Mouse (Mus musculus) forelimb bud, embryonic 11.5 days (tissue): ENCODE measurements around the gene St3gal5.

Experiments
- DNase-seq: peaks from one replicate; pipeline ENCODE4 v3.0.0-alpha.2; 2012; ENCODE audit warnings: low read depth, low spot score

Gene St3gal5

GRCm38 (mm10) chr6:72098021-72098655 lies 746 bp downstream of the St3gal5 start:
- DNase-seq, result peak; percentile 26

- no peak for DNase-seq
Observed at GRCm38 (mm10) chr6:72098691-72099090, 1.3 kb downstream of the St3gal5 start.

- no peak for DNase-seq
Observed at GRCm38 (mm10) chr6:72099281-72099680, 1.9 kb downstream of the St3gal5 start.

- DNase-seq, result no peak
Observed at GRCm38 (mm10) chr6:72100171-72100570, 2.8 kb downstream of the St3gal5 start.

GRCm38 (mm10) chr6:72100939-72101338 lies 3.5 kb downstream of the St3gal5 start:
- no peak for DNase-seq

- no peak for DNase-seq
Observed at GRCm38 (mm10) chr6:72101386-72101785, 4.0 kb downstream of the St3gal5 start.

- no peak for DNase-seq
Observed at GRCm38 (mm10) chr6:72102066-72102465, 4.7 kb downstream of the St3gal5 start.

GRCm38 (mm10) chr6:72104534-72104933 lies 7.1 kb downstream of the St3gal5 start:
- no peak for DNase-seq

GRCm38 (mm10) chr6:72108941-72109892 lies 11.8 kb downstream of the St3gal5 start:
- DNase-seq, result peak; percentile 9

GRCm38 (mm10) chr6:72110577-72110976 lies 13.2 kb downstream of the St3gal5 start:
- DNase-seq, result no peak

- no peak for DNase-seq
Observed at GRCm38 (mm10) chr6:72112575-72112974, 15.2 kb downstream of the St3gal5 start.

GRCm38 (mm10) chr6:72113093-72113702 lies 15.8 kb downstream of the St3gal5 start:
- no peak for DNase-seq

- DNase-seq, result no peak
Observed at GRCm38 (mm10) chr6:72114902-72115301, 17.5 kb downstream of the St3gal5 start.

- DNase-seq, result no peak
Observed at GRCm38 (mm10) chr6:72117322-72117968, 20.1 kb downstream of the St3gal5 start.

GRCm38 (mm10) chr6:72119870-72120269 lies 22.5 kb downstream of the St3gal5 start:
- no peak for DNase-seq

- no peak for DNase-seq
Observed at GRCm38 (mm10) chr6:72121301-72121700, 23.9 kb downstream of the St3gal5 start.

GRCm38 (mm10) chr6:72122515-72122914 lies 25.1 kb downstream of the St3gal5 start:
- no peak for DNase-seq

GRCm38 (mm10) chr6:72124315-72125103 lies 27.1 kb downstream of the St3gal5 start:
- no peak for DNase-seq

GRCm38 (mm10) chr6:72126128-72126917 lies 28.9 kb downstream of the St3gal5 start:
- no peak for DNase-seq

- DNase-seq, result no peak
Observed at GRCm38 (mm10) chr6:72130056-72130455, 32.7 kb downstream of the St3gal5 start.
